Mouse (Mus musculus) neural tube, embryonic 11.5 days (tissue): Measurements from ENCODE around the gene Ncf4. TPM values are rescaled to one million over a fixed set of nuclear protein-coding genes. Genes with fewer than 3 reads are reported as not detected.

Experiments used
- ATAC-seq: fragments of 200-750 bp; cut with Nextera tagmentation; 2 replicates; pipeline ENCODE4 v1.8.0; 2017; ENCODE audit warnings: moderate number of reproducible peaks, mild to moderate bottlenecking, moderate TSS enrichment, moderate library complexity; ENCODE audit not compliant: insufficient read depth, low FRiP score, low TSS enrichment
- DNase-seq: peaks from one replicate; pipeline ENCODE4 v3.0.0-alpha.2; 2015; ENCODE audit warnings: low spot score
- H3K27ac ChIP-seq: fragments of 300-500 bp; sonication (generic); 2 replicates; pipeline ENCODE4 v1.5.1; 2014; ENCODE audit warnings: low read depth, mild to moderate bottlenecking, low read length
- H3K27me3 ChIP-seq: fragments of 300-500 bp; sonication (generic); 2 replicates; pipeline ENCODE4 v1.6.1; 2014; ENCODE audit warnings: mild to moderate bottlenecking, low read length, mixed read lengths; ENCODE audit not compliant: control insufficient read depth, insufficient read depth
- H3K36me3 ChIP-seq: fragments of 300-500 bp; sonication (generic); 2 replicates; pipeline ENCODE4 v1.6.1; 2014; ENCODE audit warnings: mild to moderate bottlenecking, low read length, moderate library complexity, mixed read lengths; ENCODE audit not compliant: control insufficient read depth, insufficient read depth
- H3K4me1 ChIP-seq: fragments of 300-500 bp; sonication (generic); 2 replicates; pipeline ENCODE4 v1.6.1; 2014; ENCODE audit warnings: low read length, mixed read lengths; ENCODE audit not compliant: control insufficient read depth, insufficient read depth
- H3K4me2 ChIP-seq: fragments of 300-500 bp; sonication (generic); 2 replicates; pipeline ENCODE4 v1.6.1; 2014; ENCODE audit warnings: low read depth, mild to moderate bottlenecking, moderate library complexity
- H3K4me3 ChIP-seq: fragments of 300-500 bp; sonication (generic); 2 replicates; pipeline ENCODE4 v1.5.1; 2014; ENCODE audit warnings: low read depth, low read length
- H3K9ac ChIP-seq: fragments of 300-500 bp; sonication (generic); 2 replicates; pipeline ENCODE4 v1.6.1; 2014; ENCODE audit warnings: mild to moderate bottlenecking, low read length
- H3K9me3 ChIP-seq: fragments of 300-500 bp; sonication (generic); 2 replicates; pipeline ENCODE4 v1.6.1; 2016; ENCODE audit warnings: low read length; ENCODE audit not compliant: control insufficient read depth
- WGBS: fragments of 180-500 bp; shearing (Covaris S2); extraction: QIAGEN DNeasy Blood & Tissue Kit; methylation state at CpG from one replicate; pipeline ENCODE4 v1.1.7; 2014; 5-methylcytosine and 5-hydroxymethylcytosine counted together
- polyA plus RNA-seq: library from polyadenylated mRNA; unstranded; fragments of >200 nt; fragmentation: Nextera tagmentation; extraction: Ambion mirVana; gene quantifications from 2 replicates; pipeline ENCODE4 v1.2.1, GENCODE M21; 2014

Ncf4 gene
- polyA plus RNA-seq, 1 experiment from 2014 or later, result 6.8 TPM

GRCm38 (mm10) chr15:78227816-78228215 is 16.8 kb upstream of the Ncf4 start:
- no peak overlapping the region for H3K9ac ChIP-seq
- no peak overlapping the region for H3K27ac ChIP-seq
- H3K4me3 ChIP-seq, result no peak overlapping the region
- H3K27me3 ChIP-seq, result no peaks in the 10 kb centered on the region
- H3K4me1 ChIP-seq, result no peaks in the 10 kb centered on the region
- ATAC-seq (no peak), DNase-seq (no peak)
- no peaks in the 10 kb centered on the region for H3K9me3 ChIP-seq
- 89% methylated on average over 12 of the region's 12 CpGs for WGBS
- no peak overlapping the region for H3K4me2 ChIP-seq
- no peaks in the 10 kb centered on the region for H3K36me3 ChIP-seq

GRCm38 (mm10) chr15:78231346-78232331 is 13.0 kb upstream of the Ncf4 start:
- no peak overlapping the region for H3K4me2 ChIP-seq
- no peaks in the 10 kb centered on the region for H3K9me3 ChIP-seq
- H3K4me1 ChIP-seq, result no peaks in the 10 kb centered on the region
- no peaks in the 10 kb centered on the region for H3K27me3 ChIP-seq
- H3K9ac ChIP-seq, result no peak overlapping the region
- ATAC-seq (peak; percentile 67), DNase-seq (peak; percentile 50)
- H3K4me3 ChIP-seq, result no peak overlapping the region
- H3K36me3 ChIP-seq, result no peaks in the 10 kb centered on the region
- 31% methylated on average over 13 of the region's 13 CpGs for WGBS
- no peak overlapping the region for H3K27ac ChIP-seq

- no peak overlapping the region for H3K9ac ChIP-seq
- DNase-seq (no peak), ATAC-seq (no peak)
- no peak overlapping the region for H3K4me2 ChIP-seq
- H3K9me3 ChIP-seq, result no peaks in the 10 kb centered on the region
- H3K27me3 ChIP-seq, result no peaks in the 10 kb centered on the region
- no peak overlapping the region for H3K4me3 ChIP-seq
- H3K27ac ChIP-seq, result no peak overlapping the region
- H3K4me1 ChIP-seq, result no peaks in the 10 kb centered on the region
- H3K36me3 ChIP-seq, result no peaks in the 10 kb centered on the region
- WGBS, result 79% methylated on average over 5 of the region's 5 CpGs
These were observed 9.6 kb upstream of the Ncf4 start for GRCm38 (mm10) chr15:78234823-78235509.

GRCm38 (mm10) chr15:78239453-78239852 is 5.1 kb upstream of the Ncf4 start:
- ATAC-seq, result no peak
- no peaks in the 10 kb centered on the region for H3K4me1 ChIP-seq
- WGBS, result 35% methylated on average over 10 of the region's 10 CpGs

GRCm38 (mm10) chr15:78239956-78240617 is 4.5 kb upstream of the Ncf4 start:
- Histone ChIP-seq H3K4me2 (no peak overlapping the region), H3K36me3 (no peaks in the 10 kb centered on the region), H3K4me3 (no peak overlapping the region), H3K27ac (no peak overlapping the region), H3K27me3 (no peaks in the 10 kb centered on the region), H3K9me3 (no peaks in the 10 kb centered on the region), H3K4me1 (no peaks in the 10 kb centered on the region), H3K9ac (no peak overlapping the region; the same call in 1 of the 2 replicates)
- DNase-seq (no peak), ATAC-seq (no peak)
- 66% methylated on average over 14 of the region's 14 CpGs for WGBS

More at GRCm38 (mm10) chr15:78239453-78239852, 5.1 kb upstream of the Ncf4 start:
- no peak overlapping the region for H3K27ac ChIP-seq
- H3K27me3 ChIP-seq, result no peaks in the 10 kb centered on the region
- no peaks in the 10 kb centered on the region for H3K36me3 ChIP-seq
- no peak overlapping the region for H3K4me2 ChIP-seq
- H3K9me3 ChIP-seq, result no peaks in the 10 kb centered on the region
- H3K4me3 ChIP-seq, result no peak overlapping the region
- peak; percentile 67 for DNase-seq
- no peak overlapping the region for H3K9ac ChIP-seq

- no peak for ATAC-seq
- Histone ChIP-seq H3K4me2 (no peak overlapping the region), H3K4me1 (no peaks in the 10 kb centered on the region), H3K9ac (no peak overlapping the region), H3K4me3 (no peak overlapping the region), H3K36me3 (no peaks in the 10 kb centered on the region), H3K27ac (no peak overlapping the region), H3K9me3 (no peaks in the 10 kb centered on the region), H3K27me3 (no peaks in the 10 kb centered on the region)
- DNase-seq, result no peak
- 54% methylated on average over 11 of the region's 11 CpGs for WGBS
These were observed 3.3 kb upstream of the Ncf4 start for GRCm38 (mm10) chr15:78241335-78241734.

- Histone ChIP-seq H3K4me3 (no peak overlapping the region), H3K36me3 (no peaks in the 10 kb centered on the region), H3K27ac (no peak overlapping the region), H3K27me3 (no peaks in the 10 kb centered on the region), H3K9me3 (no peaks in the 10 kb centered on the region), H3K4me1 (no peaks in the 10 kb centered on the region), H3K4me2 (no peak overlapping the region), H3K9ac (no peak overlapping the region)
- WGBS, result 78% methylated on average over 8 of the region's 8 CpGs
- DNase-seq (no peak), ATAC-seq (no peak)
These were observed 1.5 kb upstream of the Ncf4 start for GRCm38 (mm10) chr15:78243061-78243460.

- no peak overlapping the region for H3K4me2 ChIP-seq
- H3K4me3 ChIP-seq, result no peak overlapping the region
- WGBS, result 81% methylated on average over 6 of the region's 6 CpGs
- H3K36me3 ChIP-seq, result no peaks in the 10 kb centered on the region
- H3K9me3 ChIP-seq, result no peaks in the 10 kb centered on the region
- no peaks in the 10 kb centered on the region for H3K27me3 ChIP-seq
- ATAC-seq, result no peak
- no peak overlapping the region for H3K9ac ChIP-seq
- no peak for DNase-seq
- H3K4me1 ChIP-seq, result no peaks in the 10 kb centered on the region
- H3K27ac ChIP-seq, result no peak overlapping the region
These were observed 827 bp upstream of the Ncf4 start for GRCm38 (mm10) chr15:78243774-78244173.
